Mouse (Mus musculus) testis, adult 2 months (tissue): ENCODE results near the gene Lin28a.

Experiments used
- CTCF ChIP-seq: fragments of 200-500 bp; IDR thresholded peaks from 2 replicates; pipeline ENCODE4 v1.5.1; 2012; ENCODE audit warnings: low read depth, mild to moderate bottlenecking, inconsistent platforms, low read length, moderate library complexity; ENCODE audit not compliant: control insufficient read depth, insufficient read depth, insufficient replicate concordance
- POLR2A ChIP-seq: fragments of 200-500 bp; IDR thresholded peaks from 2 replicates; pipeline ENCODE4 v1.6.1; 2012; ENCODE audit warnings: low read depth, mild to moderate bottlenecking, inconsistent platforms, low read length, moderate library complexity; ENCODE audit not compliant: control insufficient read depth

GRCm38 (mm10) chr4:134018779-134019145 lies at the start of gene Lin28a:
- TF ChIP-seq CTCF (no peak), POLR2A (no peak)
